Comparison of ENCODE assay signal across 8 mouse cellular contexts in the genomic region with DNA sequence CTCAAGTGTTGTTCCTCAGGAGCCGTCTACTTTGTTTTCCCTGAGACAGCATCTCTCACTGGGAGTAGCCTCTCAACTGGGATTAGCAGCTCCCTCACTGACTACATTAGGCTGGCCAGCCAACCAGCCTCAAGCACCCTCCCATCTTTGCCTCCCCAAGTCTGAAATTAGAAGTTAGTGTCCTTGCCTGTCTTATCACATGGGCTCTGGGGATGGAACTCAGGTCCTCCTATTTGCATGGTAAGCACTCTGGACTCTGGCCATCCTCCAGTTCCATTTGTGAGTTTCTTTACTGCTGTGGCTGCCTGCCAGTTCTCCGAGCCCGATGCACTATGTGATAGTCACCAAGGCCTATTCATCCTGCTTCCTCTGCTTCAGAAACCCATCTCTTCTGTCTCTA. TPM values are rescaled to one million over a fixed set of nuclear protein-coding genes. Genes with fewer than 3 reads are reported as not detected.
DNase-seq lines count a peak whose midpoint lies in the region; ATAC-seq lines count a peak whose summit lies in the region.
"Had no signal": no experiment of that assay in that cellular context is flagged by ENCODE, and none has a peak within 500 bp of the region (broad histone marks: within the 10 kb centered on the region; RNA-seq: fewer than 3 reads in every experiment).

No protein-coding gene starts in this region.

- H3K27me3 ChIP-seq in liver, embryonic 13.5 days, result no peaks in the 10 kb centered on the region

- WGBS in liver, embryonic 13.5 days (ENCODE audit: insufficient replicate concordance), result 52% methylated on average over 3 of the region's 3 CpGs

- peak; percentile 36; the same call in 1 of the 2 replicates for ATAC-seq in liver, embryonic 13.5 days (ENCODE audit: low read depth)

- no peak overlapping the region for H3K4me2 ChIP-seq in liver, embryonic 13.5 days

- peaks cover 27% of the 10 kb centered on the region for H3K4me1 ChIP-seq in liver, embryonic 13.5 days (replicated peaks)

- H3K4me3 ChIP-seq in liver, embryonic 13.5 days (replicated peaks), result no peak overlapping the region

- peaks cover 5% of the 10 kb centered on the region; the same call in 1 of the 2 replicates for H3K36me3 ChIP-seq in liver, embryonic 13.5 days

- H3K27ac ChIP-seq in liver, embryonic 13.5 days, result peak overlapping the region; percentile 16; the same call in 1 of the 2 replicates
- H3K27ac ChIP-seq: macrophage had no signal

- peak; percentile 47 to 65 for DNase-seq in left cerebral cortex, postnatal 25 days (ENCODE audit: low spot score in 2 of 2)
- DNase-seq in left cerebral cortex, adult 8-10 months (ENCODE audit: low spot score in 2 of 2), result no peak
- DNase-seq in adrenal gland, postnatal 14 days, result peak; percentile 75
- DNase-seq in gastrocnemius, postnatal 25 days, result peak; percentile 59
- no peak for DNase-seq in liver, embryonic 13.5 days
- DNase-seq in thymus, postnatal 10 days (ENCODE audit: low spot score in 2 of 2), result no peak
- no peak for DNase-seq in cerebellum, postnatal 36 days

- H3K9ac ChIP-seq in liver, embryonic 13.5 days, result no peak overlapping the region

- intact Hi-C loops in left cerebral cortex, postnatal 25 days (cut with DNase I), result no loop called here

- no peaks in the 10 kb centered on the region for H3K9me3 ChIP-seq in liver, embryonic 13.5 days (replicated peaks)

RNA-seq across cellular contexts. Expression of a gene that starts 4.3 kb away (rescaled TPM):
- 1 to 10 TPM; 1.5 TPM for total RNA-seq in left cerebral cortex, postnatal 25 days (2021)
- total RNA-seq in left cerebral cortex, adult 8-10 months (2022), result 1 to 10 TPM; 1.6 to 4.6 (median 2.8) TPM
- total RNA-seq in adrenal gland, postnatal 14 days (2021), result 6.3 and 9.2 TPM in 2 replicates
- 1 to 10 TPM; 1.9 to 2.0 TPM for total RNA-seq in gastrocnemius, postnatal 25 days (2021)
- 6.5 and 6.7 TPM in 2 replicates for polyA plus RNA-seq in liver, embryonic 13.5 days (2015; fragmentation: Nextera tagmentation; extraction: Ambion mirVana)

RNA-seq across cellular contexts. Expression of a gene that starts 4.8 kb away (rescaled TPM):
- total RNA-seq in left cerebral cortex, postnatal 25 days (2021), result 10 to 100 TPM; 13.8 to 14.5 TPM
- 10 to 100 TPM; 12.6 to 13.8 (median 13.4) TPM for total RNA-seq in left cerebral cortex, adult 8-10 months (2022)
- total RNA-seq in adrenal gland, postnatal 14 days (2021), result 69.6 and 71.5 TPM in 2 replicates
- 10 to 100 TPM; 14.7 to 18.6 TPM for total RNA-seq in gastrocnemius, postnatal 25 days (2021)
- polyA plus RNA-seq in liver, embryonic 13.5 days (2015; fragmentation: Nextera tagmentation; extraction: Ambion mirVana), result 14.3 and 17.8 TPM in 2 replicates

Comparison
In these comparisons a context has a peak if more than half of its experiments do, and no peak if none do; other contexts are left out.
1. DNase-seq: peak in left cerebral cortex, postnatal 25 days (2 of 2), adrenal gland, postnatal 14 days (single experiment) and gastrocnemius, postnatal 25 days (single experiment); none in left cerebral cortex, adult 8-10 months (0 of 2), liver, embryonic 13.5 days (single experiment), thymus, postnatal 10 days (0 of 2) and cerebellum, postnatal 36 days (0 of 2).